Mouse (Mus musculus) small intestine, adult 2 months (tissue): ENCODE data around the gene Gmppa.

Experiments
- CTCF ChIP-seq: fragments of 200-500 bp; IDR thresholded peaks from 2 replicates; pipeline ENCODE4 v1.5.1; 2012; ENCODE audit warnings: low read depth, mild to moderate bottlenecking, control low read depth, inconsistent platforms, low read length, moderate library complexity, mixed read lengths; ENCODE audit not compliant: insufficient replicate concordance, insufficient read length; ENCODE audit errors: extremely low read depth
- POLR2A ChIP-seq: fragments of 200-500 bp; IDR thresholded peaks from 2 replicates; pipeline ENCODE4 v1.6.1; 2012; ENCODE audit warnings: low read depth, mild to moderate bottlenecking, control low read depth, inconsistent platforms, low read length, moderate library complexity

DNA sequence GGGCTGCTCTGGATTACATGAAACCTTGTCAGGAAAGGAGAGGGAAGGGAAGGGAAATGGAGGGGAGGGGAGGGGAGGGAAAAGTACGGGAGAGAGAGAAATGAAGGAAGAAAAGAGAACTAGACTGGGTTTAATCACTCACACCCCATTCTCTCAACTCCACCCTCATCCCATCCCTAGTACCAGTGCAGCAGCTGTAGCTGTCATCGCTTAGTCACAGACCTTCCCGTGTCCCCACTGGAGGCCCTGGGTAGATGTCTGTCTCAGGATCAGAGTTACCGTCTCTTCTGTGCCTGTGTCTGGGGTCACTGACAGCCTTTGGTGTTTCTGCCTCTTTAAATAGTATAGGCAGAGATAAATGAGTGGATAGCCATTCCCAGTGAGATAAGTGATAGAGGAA is 27.5 kb upstream of the Gmppa start:
- TF ChIP-seq CTCF (no peak), POLR2A (no peak)
